Mouse (Mus musculus): Measurements from ENCODE around the gene Il4ra.

- no peak for TF ChIP-seq CTCF (IDR thresholded peaks at IDR 0.05; ENCODE audit: control insufficient read depth, insufficient read depth, insufficient replicate concordance, low read depth, low read length)
- no peak for TF ChIP-seq POLR2A (IDR thresholded peaks at IDR 0.05; ENCODE audit: control insufficient read depth, low read depth, low read length)
Measured at GRCm38 (mm10) chr7:125527186-125527585, 24.7 kb upstream of the Il4ra start.

Data from testis, adult 2 months (tissue).